Mouse (Mus musculus) WW6 (cell line): ENCODE data around the gene Grb10.
A peak's percentile ranks its signal among the peaks of the same experiment; 100 is the strongest.

Experiments used
- DNase-seq: peaks from one replicate; pipeline ENCODE4 v3.0.0-alpha.2; 2013; ENCODE audit warnings: low read depth, low spot score

Gene Grb10

DNA sequence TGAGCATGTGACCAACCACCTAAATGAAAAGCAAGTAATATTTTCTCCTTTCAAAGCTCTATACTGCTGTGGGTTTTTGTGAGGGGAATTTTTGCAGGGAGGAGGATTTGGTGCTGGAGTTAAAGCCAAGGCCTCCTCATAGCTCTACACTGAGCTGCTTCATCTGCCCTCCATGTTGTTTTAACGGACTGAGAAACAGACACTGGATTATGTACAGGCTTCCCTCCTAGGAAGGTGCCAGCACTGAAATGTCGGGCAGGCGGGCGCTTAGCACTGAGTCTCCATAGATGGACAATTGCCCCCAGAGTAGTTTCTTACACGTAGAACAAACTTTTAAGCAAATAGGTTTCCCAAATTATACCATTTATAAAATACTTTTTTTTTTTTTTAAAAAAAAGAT is 4.1 kb downstream of the Grb10 start:
- DNase-seq, result no peak

DNA sequence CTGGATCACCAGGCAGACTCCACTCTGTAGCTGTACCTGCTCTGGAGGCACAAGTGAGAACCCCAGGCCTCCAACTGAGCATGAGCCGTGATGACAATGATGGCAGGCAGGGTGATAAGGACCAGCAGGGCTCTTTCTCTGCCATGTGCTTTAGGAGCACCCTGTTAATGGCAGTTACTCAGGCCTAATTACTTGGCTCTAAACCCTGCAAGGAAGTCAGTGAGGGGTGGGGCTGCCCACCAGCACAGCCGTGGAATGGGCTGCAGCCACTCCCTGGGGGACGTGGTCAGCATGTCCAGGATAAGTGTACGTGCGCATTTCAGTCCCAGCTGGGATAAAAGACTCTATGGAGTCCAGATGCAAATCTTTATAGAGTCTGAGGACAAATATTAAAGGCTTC is 5.7 kb downstream of the Grb10 start:
- DNase-seq, result no peak

DNA sequence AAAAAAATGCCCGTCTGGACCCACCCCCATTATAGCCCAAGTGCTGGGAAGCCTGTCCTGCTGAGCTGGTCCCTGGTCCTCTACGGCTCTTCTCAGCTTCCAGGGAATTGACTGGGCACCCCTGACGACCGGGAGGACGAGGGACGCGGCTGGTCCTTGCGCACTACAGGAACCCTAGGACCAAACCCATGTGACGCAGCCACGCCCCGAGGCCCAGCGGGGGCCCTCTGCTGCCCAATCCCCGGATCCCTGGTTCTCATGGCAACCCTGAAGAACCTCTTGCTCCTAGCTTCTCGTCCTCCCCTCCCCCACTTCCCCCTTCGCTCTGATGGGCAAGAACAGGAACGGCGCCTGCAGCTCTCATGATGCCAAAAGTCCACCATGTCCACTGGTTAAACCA is 11.8 kb downstream of the Grb10 start:
- no peak for DNase-seq

- peak; percentile 70 for DNase-seq
Measured at GRCm38 (mm10) chr11:12025756-12026593, 12.5 kb downstream of the Grb10 start.

DNA sequence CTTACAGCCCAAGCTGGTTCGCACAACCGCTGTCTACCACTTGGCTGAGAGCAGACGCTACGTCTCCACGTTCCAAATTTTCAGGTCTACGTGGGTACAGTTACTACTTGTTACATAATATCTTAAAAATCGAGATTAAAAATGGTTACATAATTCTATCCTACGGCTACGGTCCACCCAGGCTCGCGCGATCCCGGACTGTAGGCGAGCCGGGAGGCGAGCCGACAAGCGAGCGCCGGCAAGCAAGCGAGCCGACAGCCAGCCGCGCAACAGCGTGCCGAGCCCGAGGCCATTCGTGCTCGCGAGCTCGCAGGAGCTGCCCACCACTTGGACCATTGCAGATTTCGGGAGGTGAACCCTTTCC is 13.1 kb downstream of the Grb10 start:
- DNase-seq, result no peak

DNA sequence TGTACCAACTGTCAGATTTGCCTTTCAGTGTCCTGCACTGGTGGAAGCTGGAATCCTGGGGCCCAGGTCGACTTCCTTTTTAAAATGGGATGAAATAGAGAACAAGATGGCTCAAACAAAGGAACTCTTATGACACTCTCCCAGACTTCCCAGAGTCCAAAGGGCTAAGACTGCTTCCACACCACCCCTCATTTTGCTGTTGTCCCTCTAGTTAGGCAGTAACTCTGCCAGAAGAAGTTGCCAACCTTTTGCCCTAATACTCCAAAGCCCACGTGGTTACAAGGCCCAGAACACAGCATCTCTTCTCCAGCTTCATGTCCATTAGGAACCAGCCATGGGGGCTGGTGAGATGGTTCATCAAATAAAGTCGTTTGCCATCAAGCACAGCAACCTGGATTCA is 15.4 kb downstream of the Grb10 start:
- no peak for DNase-seq

- no peak for DNase-seq
Measured at GRCm38 (mm10) chr11:12019651-12020050, 18.8 kb downstream of the Grb10 start.

- no peak for DNase-seq
Measured at GRCm38 (mm10) chr11:12018604-12019003, 19.9 kb downstream of the Grb10 start.

DNA sequence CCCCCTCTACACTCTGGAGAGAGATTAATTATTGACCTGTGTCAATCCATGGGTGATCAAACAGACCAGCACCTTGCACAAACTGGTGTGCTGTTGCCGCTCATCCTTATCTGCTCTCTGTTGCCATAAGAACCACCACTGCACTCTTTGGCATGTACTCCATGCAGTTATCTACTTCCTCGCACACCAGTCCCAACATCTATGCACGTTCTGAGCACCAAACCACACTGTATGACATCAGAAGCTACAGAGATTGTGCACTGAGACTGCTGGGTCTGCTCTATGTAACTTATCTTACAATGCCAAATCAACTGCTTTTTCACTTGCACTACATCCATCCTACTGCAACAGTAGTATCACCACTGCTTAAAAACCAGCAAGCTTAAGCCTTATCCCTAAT is 28.4 kb downstream of the Grb10 start:
- DNase-seq, result no peak

DNA sequence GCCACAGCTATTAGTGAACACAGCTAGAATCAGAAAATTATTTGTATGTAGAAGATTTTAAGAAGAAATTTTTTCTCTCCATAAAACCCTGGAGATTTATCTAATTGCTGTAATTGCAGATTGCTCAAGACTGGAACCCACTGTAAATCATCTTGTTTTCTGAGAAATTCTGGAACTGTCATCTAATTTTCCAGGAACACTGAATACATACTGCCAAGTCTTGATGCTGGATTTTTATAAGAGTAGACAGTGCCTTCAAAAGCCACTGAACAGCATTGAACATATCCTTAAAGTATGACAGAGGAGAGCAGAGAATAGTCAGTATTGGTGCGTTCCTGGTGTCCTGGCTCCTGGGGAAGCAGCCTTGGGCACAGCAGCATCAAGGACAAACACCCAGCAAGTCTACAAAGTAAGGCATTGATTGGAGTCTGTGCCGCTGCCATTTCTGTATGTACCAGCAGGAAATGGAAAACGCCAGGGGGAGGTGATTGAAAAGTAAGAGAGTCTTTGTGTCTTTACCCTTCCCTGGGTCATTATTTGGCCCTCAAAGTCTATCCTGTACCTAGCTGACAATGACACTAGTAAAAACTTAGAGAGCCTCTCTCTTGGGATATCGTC is 38.1 kb downstream of the Grb10 start:
- no peak for DNase-seq

GRCm38 (mm10) chr11:11998881-11999280 is 39.6 kb downstream of the Grb10 start:
- no peak for DNase-seq

- no peak for DNase-seq
Measured at GRCm38 (mm10) chr11:11997045-11997444, 41.4 kb downstream of the Grb10 start.

- DNase-seq, result no peak
Measured at GRCm38 (mm10) chr11:11995371-11995770, 43.1 kb downstream of the Grb10 start.

- no peak for DNase-seq
Measured at GRCm38 (mm10) chr11:11993807-11994206, 44.7 kb downstream of the Grb10 start.

DNA sequence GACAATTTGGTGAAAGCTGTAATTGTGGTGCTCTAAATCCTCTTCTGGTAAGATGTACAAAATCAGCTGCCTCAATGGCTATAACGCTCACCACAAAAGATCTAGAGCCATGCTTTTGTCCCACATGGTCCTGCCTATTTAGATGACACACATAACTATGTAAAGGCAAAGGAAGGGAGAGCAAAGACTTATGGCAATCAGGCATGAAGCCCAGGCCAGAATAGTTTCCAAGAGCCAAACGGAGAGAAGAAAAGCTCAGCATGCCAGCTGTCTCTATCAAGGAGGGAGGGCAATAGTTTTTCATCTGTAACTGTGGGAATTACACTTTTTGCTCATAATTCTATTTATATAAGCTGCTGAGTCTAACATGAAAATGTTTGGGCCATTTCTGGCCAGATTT is 45.3 kb downstream of the Grb10 start:
- DNase-seq, result no peak

- DNase-seq, result no peak
Measured at GRCm38 (mm10) chr11:11989850-11990249, 48.6 kb downstream of the Grb10 start.

- no peak for DNase-seq
Measured at GRCm38 (mm10) chr11:11987233-11987632, 51.2 kb downstream of the Grb10 start.

- DNase-seq, result no peak
Measured at GRCm38 (mm10) chr11:11978611-11979197, 59.8 kb downstream of the Grb10 start.

DNA sequence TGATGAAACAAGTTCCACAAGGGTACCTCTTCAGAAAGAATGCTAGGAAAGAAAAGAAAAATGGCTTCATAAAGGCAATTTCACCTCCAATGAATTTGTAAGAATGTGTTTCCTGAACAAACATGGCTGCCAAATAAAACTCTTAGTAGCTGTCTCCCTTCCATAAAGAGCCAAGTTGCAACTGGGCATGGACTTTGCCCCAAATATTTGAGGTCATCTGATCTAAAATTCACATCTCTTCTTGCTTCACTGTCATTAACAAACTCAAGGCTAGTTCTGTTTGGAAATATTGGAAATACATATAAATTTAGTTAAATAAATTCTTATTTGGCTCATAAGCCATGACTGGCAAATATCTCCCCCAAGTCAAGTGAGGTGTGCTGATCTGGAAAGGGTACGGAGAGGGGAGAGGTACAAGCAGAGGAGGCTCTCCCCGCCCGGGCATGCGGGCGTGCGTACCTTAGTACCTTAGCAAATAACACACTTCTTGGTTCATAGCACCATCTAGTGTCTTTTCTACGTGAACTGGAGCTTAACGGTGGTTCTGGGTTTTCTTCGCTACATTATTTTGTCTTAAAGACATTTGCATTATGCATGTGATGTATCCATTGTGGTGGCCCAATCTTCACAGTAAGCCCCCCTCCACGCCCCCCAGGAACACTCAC is 63.8 kb downstream of the Grb10 start:
- peak; percentile 45 for DNase-seq

DNA sequence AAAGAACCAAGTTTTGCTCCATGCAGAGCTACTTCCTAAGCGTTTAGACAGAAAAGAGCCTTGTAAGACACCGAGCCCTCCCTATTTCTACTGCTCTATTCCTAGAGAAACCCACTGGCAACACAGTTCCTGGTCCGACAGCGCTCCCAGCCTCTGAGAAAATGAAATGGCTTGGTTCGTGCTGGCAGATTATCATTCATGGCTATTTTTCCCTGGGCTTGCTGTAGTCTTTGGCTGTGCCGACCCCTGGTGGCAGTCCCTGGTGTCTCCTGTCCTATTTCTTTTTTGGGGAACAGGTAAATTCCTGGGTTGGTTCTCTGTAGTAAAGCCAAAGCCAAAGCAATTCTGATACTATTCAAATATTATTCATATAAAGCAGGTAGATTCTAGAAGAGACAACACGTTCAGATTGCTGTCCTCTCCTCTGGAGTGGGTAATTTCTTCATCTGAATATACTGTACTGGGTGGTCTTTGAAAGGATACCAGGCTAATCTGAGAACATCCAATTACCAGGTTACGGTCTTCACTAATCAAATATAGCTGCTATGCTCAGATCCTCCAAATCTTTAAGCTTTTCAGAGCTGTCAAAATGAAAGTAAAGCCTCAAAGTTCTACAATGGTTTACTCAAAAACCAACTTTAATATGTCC is 65.0 kb downstream of the Grb10 start:
- peak; percentile 67 for DNase-seq

DNA sequence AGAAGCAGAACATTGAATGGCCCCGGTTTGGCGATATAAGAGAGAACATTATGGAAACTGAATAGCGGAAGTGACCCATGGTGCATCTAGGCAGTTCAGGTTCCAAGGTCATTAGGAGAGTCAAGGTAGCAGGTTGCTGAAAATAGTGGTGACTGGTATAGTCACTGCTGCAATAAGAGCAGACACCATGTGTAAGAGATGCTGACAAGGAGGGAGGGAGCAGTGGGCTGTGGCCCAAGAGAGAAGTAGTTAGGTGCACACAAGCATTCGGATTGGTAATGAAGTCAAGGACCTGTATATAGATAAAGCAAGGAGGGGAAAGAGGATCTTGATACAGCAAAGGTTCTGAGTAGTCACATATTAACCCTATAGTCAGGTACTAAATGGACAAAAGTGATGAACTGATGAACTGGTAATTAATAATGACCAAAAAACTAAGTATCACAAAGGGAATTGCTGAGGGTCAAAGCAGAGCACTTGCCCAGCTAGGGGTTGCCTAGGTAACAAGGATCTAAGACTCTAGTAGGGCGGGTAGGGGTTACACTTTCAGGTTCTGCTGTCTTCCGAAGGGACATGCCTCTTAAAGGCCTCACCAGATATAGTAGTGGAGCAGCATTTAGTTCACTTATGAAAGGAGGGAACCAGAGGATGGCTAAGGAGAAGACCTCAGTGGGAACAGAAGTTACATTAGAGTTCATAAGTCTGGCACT is 65.9 kb downstream of the Grb10 start:
- DNase-seq, result no peak
